Mouse (Mus musculus) heart, adult 8-10 months (tissue): Measurements from ENCODE around the gene Tctex1d1. TPM values are rescaled to one million over a fixed set of nuclear protein-coding genes. Genes with fewer than 3 reads are reported as not detected.

Experiments
- DNase-seq: peaks from one replicate; pipeline ENCODE4 v3.0.0; 2022; ENCODE audit warnings: low spot score
- total RNA-seq, 4 experiments: library from RNA; stranded (reverse); gene quantifications; 2 replicates each; pipeline ENCODE4 v1.2.4; 2022

Gene Tctex1d1
- total RNA-seq = not detected

DNA sequence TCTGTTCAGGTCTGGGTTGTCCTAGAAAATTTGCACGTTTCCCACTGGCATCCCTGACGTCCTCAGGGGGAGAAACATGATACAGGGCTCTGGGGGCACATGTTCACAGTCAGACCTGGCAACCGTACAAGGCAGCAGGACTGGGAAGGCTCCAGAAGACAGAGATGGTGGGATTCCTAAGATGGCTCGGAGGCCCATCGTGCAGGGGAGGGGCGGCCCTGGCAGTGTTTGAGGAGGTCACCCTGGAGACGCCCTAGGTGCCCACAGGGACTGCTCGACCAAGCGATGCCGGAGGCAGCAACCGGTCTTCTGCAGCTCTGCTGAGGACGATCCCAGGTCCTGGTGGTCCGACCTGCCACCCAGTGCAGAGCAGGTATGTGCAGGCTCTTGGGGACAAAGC is at the start of gene Tctex1d1:
Gene Tctex1d1 (plus strand): TSS at position 167 of the 400 bp plus-strand sequence.
- no peak for DNase-seq

GRCm38 (mm10) chr4:102929491-102929890 is 48.9 kb upstream of the Tctex1d1 start:
- no peak for DNase-seq

- DNase-seq = no peak
Measured at GRCm38 (mm10) chr4:102930679-102931078, 47.7 kb upstream of the Tctex1d1 start.

DNA sequence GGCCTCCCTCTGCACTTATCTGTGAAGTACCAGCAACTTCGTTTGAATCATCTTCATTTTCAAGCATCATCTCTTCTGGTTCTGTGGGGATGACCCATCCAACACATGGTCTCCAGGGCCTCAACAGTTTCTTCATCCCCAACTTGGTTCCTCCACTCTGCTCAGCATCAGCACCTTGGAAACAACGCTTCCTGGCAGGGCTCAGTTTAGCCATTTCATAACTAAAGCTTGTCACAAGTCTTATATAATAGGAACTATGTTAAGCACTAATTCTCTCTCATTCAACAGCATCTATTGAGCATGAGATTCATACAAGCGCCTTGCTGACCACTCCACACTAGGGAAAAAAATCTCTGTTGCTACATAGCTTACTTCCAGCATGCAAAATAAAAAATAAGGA is 38.1 kb upstream of the Tctex1d1 start:
- no peak for DNase-seq

DNA sequence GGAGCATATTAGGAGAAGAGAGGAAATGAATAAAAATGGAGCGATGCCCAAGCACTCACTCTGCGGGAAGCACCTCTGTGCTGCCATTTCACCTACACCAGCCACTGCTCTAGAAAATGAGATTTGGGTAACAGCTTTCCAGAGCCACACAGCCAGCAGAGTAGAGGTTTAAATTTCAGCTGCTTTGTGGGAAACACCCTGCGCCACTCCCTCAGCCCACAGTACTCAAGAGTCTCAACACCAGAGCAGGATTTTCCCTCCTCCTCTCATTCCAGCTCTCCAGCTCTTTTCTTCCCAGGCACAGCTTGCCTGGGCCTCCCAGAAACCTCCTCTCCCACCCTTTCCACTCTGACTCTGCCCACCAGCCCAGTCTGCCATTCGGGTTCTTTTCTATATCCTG is 37.7 kb upstream of the Tctex1d1 start:
- no peak for DNase-seq

DNA sequence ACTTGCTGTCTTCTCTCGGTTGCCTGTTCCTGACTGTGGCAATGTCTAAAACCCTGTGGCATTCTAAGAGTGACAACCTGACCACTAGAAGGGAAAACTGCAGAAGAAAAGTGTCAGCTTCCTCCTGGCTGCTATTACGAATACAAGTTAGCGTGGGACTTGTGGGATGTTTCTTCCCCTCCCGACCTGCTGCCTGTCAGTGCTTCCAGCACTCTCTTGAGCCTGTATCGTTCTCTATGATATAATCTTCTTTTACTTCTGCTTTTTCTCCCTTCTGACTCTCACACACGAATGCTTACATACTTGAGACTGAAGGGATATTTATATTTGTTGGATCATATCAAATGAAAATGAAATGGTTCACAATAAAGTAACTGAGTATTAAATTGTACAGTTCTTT is 34.1 kb upstream of the Tctex1d1 start:
- no peak for DNase-seq

- no peak for DNase-seq
Measured at GRCm38 (mm10) chr4:102952476-102952875, 25.9 kb upstream of the Tctex1d1 start.

DNA sequence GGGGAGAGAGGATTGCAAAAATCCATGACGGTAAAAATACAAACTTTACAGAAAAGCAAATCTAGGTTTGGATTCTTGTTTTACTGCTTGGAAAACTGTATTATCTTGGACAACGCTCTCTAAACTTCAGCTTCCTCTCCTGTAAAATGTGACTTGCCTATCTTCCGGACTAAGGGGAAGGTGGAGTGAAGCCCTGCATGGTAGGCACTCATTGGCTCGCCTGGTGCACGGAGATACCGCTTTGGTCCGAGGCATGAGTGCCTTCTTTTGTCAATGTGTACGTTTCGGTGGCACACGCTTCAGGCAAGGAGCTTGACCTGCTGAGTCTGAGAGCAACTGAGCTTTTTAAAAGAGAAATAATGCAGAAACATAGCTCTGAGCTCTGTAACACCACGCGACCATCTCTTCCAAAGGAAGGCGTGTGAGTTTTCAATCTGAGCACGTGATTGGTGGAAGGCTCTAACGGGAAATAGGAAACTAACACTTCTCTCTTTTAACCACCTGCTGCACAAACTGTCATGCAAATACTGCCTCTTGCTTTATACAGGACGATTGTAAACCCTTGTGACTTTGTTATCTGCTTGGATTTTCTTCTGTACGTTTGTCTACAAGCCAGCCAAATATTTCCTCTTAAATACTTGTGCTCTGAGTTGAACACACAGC is 23.0 kb upstream of the Tctex1d1 start:
- DNase-seq = no peak

- no peak for DNase-seq
Measured at GRCm38 (mm10) chr4:102959409-102959808, 19.0 kb upstream of the Tctex1d1 start.

DNA sequence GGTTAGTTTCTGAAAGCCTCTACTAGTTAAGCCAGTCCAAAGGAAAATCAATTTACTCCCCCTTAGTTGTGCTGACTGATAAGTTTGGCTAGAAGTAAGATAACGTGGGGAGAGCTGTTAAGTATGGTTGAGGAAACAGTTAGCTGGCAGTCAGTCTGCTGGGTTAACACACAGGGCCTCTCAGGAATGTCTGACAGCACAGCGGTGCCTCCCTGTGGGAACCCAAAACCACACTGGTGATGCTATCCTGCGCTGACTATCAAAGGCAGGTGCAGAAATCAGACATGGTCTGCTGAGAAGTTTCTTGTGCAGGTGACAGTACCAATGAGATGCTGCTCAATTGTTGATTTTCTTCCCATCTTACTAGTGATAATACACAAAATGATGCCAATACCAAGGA is 14.2 kb upstream of the Tctex1d1 start:
- DNase-seq = no peak

GRCm38 (mm10) chr4:102967811-102968210 is 10.6 kb upstream of the Tctex1d1 start:
- DNase-seq = no peak

GRCm38 (mm10) chr4:102969599-102969998 is 8.8 kb upstream of the Tctex1d1 start:
- no peak for DNase-seq

DNA sequence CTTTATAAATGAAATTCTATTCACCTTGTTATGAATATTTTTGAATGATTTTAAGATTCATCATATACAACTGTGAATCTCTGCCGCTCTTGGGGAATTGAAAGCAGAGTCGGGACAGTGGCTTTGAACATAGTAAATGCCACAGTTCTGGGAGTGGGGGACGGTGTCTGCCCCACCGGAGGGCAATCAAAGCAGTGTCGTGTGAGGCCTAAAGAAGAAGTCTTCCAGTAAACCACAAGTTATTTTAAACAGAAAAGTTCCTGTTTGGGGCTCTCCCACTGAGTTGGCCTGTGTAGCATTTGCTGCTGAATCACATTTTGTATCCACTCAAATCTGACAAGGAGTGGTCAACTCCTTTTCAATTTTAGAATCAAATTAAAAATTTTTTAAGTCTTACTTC is 7.2 kb upstream of the Tctex1d1 start:
- DNase-seq = no peak

GRCm38 (mm10) chr4:102972071-102972470 is 6.3 kb upstream of the Tctex1d1 start:
- no peak for DNase-seq

GRCm38 (mm10) chr4:102974172-102974571 is 4.2 kb upstream of the Tctex1d1 start:
- DNase-seq = no peak

GRCm38 (mm10) chr4:102976290-102977275 is 1.8 kb upstream of the Tctex1d1 start:
- DNase-seq = no peak

- no peak for DNase-seq
Measured at GRCm38 (mm10) chr4:102977778-102978321, 556 bp upstream of the Tctex1d1 start.

- no peak for DNase-seq
Measured at GRCm38 (mm10) chr4:102979385-102979784, 979 bp downstream of the Tctex1d1 start.

DNA sequence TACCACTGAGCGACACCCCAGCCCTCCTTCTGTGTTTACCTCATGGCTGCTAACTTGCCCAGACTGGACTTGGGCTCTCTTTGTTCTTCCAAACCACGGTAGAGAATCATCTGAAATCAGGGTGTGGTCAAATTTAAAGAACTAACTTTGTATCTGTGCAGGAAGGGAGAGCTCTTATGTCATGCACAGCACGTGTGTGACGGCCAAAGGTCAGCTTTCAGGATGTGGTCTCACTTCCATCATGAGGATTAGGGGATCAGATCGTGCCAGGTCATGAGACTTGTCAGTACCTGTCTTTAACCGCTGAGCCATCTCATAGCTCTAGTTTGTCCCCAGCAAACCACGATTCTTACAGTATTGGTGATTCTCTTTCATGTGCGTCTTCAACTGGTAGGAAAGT is 3.3 kb downstream of the Tctex1d1 start:
- no peak for DNase-seq

DNA sequence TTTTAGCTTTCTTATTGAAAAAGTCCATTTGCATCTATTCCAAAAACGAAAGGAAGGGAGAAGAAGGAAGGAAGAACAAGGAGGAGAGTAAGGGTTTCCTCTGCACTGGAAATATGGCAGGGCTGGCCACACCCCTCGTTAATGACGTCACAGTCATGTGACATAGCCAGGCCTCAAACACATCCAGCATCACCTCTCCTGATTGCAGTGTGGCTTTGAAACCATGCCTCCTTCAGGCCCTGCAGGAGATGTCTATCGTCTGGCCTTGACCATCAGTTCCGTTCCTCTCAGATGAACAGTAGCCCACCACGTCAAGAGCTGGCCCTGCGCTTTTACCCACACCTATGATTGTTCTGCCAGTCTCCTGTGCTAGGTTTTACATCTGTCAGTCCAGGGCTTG is 7.8 kb downstream of the Tctex1d1 start:
- no peak for DNase-seq

DNA sequence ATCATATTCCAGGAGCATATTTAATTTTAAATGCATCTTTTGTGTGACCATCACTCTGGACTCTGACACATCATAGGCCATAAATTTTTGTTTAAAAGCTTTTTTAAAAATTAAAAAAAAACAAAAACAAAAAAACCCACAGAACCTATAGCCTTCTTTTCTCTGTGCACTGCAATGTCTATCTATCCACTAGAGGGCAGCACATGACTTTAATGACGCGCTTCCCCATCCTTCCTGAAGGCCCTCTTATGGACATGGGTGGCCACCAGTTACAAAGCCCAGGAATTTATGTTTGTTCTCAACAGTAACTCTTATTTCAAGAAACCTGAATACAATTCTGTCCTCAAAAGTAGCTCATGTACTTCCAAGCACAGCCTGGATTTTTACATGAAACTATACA is 8.5 kb downstream of the Tctex1d1 start:
- DNase-seq = peak; percentile 60

GRCm38 (mm10) chr4:102987325-102987724 is 8.9 kb downstream of the Tctex1d1 start:
- no peak for DNase-seq

DNA sequence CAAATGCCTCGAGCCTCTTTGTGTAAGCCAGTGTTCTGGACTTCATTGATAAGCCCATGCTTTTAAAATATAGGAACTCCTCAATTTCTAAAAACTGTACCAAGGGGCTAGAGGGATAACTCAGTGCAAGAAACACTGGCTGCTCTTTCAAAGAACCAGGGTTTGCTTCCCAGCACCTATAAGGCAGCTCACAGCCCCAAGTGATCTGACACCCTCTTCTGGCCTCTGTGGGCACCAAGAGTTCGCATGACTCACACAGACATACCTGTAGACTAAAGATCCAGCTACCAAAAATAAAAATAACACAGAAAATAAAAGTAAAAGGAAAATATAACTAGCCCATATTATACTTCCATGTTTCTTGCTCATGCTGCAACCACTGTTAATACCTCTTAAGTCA is 9.3 kb downstream of the Tctex1d1 start:
- no peak for DNase-seq
